Mouse (Mus musculus): ENCODE data around the gene Sh3pxd2a.
A peak's percentile ranks its signal among the peaks of the same experiment; 100 is the strongest.
"Not testable (repeated sequence)": the region's sequence is repeated elsewhere in the genome, so short reads cannot be mapped to it uniquely, and the experiment has no call there.

Sh3pxd2a gene

GRCm38 (mm10) chr19:47405548-47405947, 58.7 kb downstream of the Sh3pxd2a start:
- no peak for DNase-seq

- DNase-seq, result no peak
Observed at GRCm38 (mm10) chr19:47403391-47404379, 60.5 kb downstream of the Sh3pxd2a start.

GRCm38 (mm10) chr19:47402976-47403375, 61.2 kb downstream of the Sh3pxd2a start:
- DNase-seq, result no peak

- DNase-seq, result no peak
Observed at GRCm38 (mm10) chr19:47402544-47402943, 61.7 kb downstream of the Sh3pxd2a start.

- no peak for DNase-seq
Observed at GRCm38 (mm10) chr19:47399709-47400108, 64.5 kb downstream of the Sh3pxd2a start.

- DNase-seq, result no peak
Observed at GRCm38 (mm10) chr19:47399029-47399428, 65.2 kb downstream of the Sh3pxd2a start.

GRCm38 (mm10) chr19:47397882-47398671, 66.1 kb downstream of the Sh3pxd2a start:
- no peak for DNase-seq

- no peak for DNase-seq
Observed at GRCm38 (mm10) chr19:47395338-47395737, 68.9 kb downstream of the Sh3pxd2a start.

- DNase-seq, result not testable (repeated sequence)
Observed at GRCm38 (mm10) chr19:47394781-47395180, 69.4 kb downstream of the Sh3pxd2a start.

GRCm38 (mm10) chr19:47390878-47391277, 73.3 kb downstream of the Sh3pxd2a start:
- DNase-seq, result no peak

GRCm38 (mm10) chr19:47387887-47388286, 76.3 kb downstream of the Sh3pxd2a start:
- DNase-seq, result no peak

GRCm38 (mm10) chr19:47387395-47387794, 76.8 kb downstream of the Sh3pxd2a start:
- no peak for DNase-seq

GRCm38 (mm10) chr19:47385971-47386370, 78.2 kb downstream of the Sh3pxd2a start:
- no peak for DNase-seq

GRCm38 (mm10) chr19:47384639-47385038, 79.6 kb downstream of the Sh3pxd2a start:
- DNase-seq, result no peak

- DNase-seq, result no peak
Observed at GRCm38 (mm10) chr19:47384036-47384435, 80.2 kb downstream of the Sh3pxd2a start.

- DNase-seq, result no peak
Observed at GRCm38 (mm10) chr19:47382268-47382667, 81.9 kb downstream of the Sh3pxd2a start.

- DNase-seq, result no peak
Observed at GRCm38 (mm10) chr19:47381011-47381410, 83.2 kb downstream of the Sh3pxd2a start.

- DNase-seq, result no peak
Observed at GRCm38 (mm10) chr19:47379141-47379540, 85.1 kb downstream of the Sh3pxd2a start.

- no peak for DNase-seq
Observed at GRCm38 (mm10) chr19:47374916-47375573, 89.2 kb downstream of the Sh3pxd2a start.

GRCm38 (mm10) chr19:47374440-47374839, 89.8 kb downstream of the Sh3pxd2a start:
- peak; percentile 23 for DNase-seq

GRCm38 (mm10) chr19:47372044-47372443, 92.2 kb downstream of the Sh3pxd2a start:
- no peak for DNase-seq

- DNase-seq, result no peak
Observed at GRCm38 (mm10) chr19:47371521-47371920, 92.7 kb downstream of the Sh3pxd2a start.

GRCm38 (mm10) chr19:47369008-47369407, 95.2 kb downstream of the Sh3pxd2a start:
- DNase-seq, result no peak
